ENCODE assay signal across 11 mouse cellular contexts in the genomic region with DNA sequence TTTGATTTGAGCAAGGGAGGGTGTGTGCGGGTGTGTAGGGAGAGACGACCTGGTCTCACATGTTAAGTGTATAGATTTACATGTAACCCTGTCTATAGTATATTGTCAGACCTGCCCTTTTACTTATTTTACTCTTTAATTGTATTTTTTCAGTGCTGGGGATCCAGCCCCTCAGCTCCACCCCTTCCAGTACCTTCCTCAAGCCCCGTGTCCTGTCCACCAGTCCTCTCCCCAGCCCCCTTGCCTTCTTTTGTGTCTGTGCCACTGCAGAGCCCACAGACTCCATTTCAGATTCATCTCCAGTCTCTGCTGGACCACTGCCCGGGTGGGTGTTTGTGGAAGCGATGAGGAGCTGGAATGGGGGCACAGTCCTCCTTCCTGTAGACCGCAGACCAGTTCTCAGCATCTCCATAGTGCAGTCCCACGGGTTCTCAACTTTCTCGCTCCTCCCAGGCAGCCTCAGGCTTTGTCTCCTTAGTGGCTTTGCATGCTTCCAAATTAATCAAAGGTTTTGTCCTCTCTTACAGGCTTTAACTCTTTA. TPM values are rescaled to one million over a fixed set of nuclear protein-coding genes. Genes with fewer than 3 reads are reported as not detected.
DNase-seq lines count a peak whose midpoint lies in the region; ATAC-seq lines count a peak whose summit lies in the region.
"Had no signal": no experiment of that assay in that cellular context is flagged by ENCODE, and none has a peak within 500 bp of the region (broad histone marks: within the 10 kb centered on the region; RNA-seq: fewer than 3 reads in every experiment).

No protein-coding gene starts in this region.

- no peak for DNase-seq in heart, adult 18-20 months
- peak; percentile 76 to 82 for DNase-seq in right cerebral cortex, postnatal 10 days (ENCODE audit: low spot score in 2 of 2)
- DNase-seq in right cerebral cortex, adult 2 months (ENCODE audit: low spot score in 2 of 2): no peak
- no peak for DNase-seq in kidney, postnatal 36 days
- no peak for DNase-seq in layer of hippocampus, adult 8-10 months (ENCODE audit: low spot score in 2 of 2)
- DNase-seq: cerebellum, adult 9-10 months; kidney, adult 8-10 months had no signal

- 61% methylated on average over 8 of the region's 8 CpGs for WGBS in heart, embryonic 11.5 days (ENCODE audit: insufficient replicate concordance)
- 42% methylated on average over 8 of the region's 8 CpGs for WGBS in intestine, embryonic 15.5 days
- WGBS in stomach, embryonic 15.5 days: 35% methylated on average over 8 of the region's 8 CpGs

- H3K9me3 ChIP-seq in heart, embryonic 11.5 days (replicated peaks; ENCODE audit: control insufficient read depth, low read length): no peaks in the 10 kb centered on the region
- H3K9me3 ChIP-seq in intestine, embryonic 15.5 days: no peaks in the 10 kb centered on the region
- no peaks in the 10 kb centered on the region for H3K9me3 ChIP-seq in stomach, embryonic 15.5 days
- H3K9me3 ChIP-seq: limb, embryonic 15.5 days had no signal

- no peak for ATAC-seq in heart, embryonic 11.5 days (replicated peaks; ENCODE audit: insufficient number of reproducible peaks, low FRiP score, low TSS enrichment)
- no peak for ATAC-seq in intestine, embryonic 15.5 days
- no peak for ATAC-seq in stomach, embryonic 15.5 days (ENCODE audit: insufficient read depth, low FRiP score, low read depth)

- no peak overlapping the region for H3K4me2 ChIP-seq in heart, embryonic 11.5 days
- H3K4me2 ChIP-seq in intestine, embryonic 15.5 days (replicated peaks): no peak overlapping the region
- no peak overlapping the region for H3K4me2 ChIP-seq in stomach, embryonic 15.5 days
- H3K4me2 ChIP-seq: limb, embryonic 15.5 days had no signal

- no peak overlapping the region for H3K4me3 ChIP-seq in heart, embryonic 11.5 days (ENCODE audit: low read depth, low read length)
- no peak overlapping the region for H3K4me3 ChIP-seq in intestine, embryonic 15.5 days (replicated peaks)
- H3K4me3 ChIP-seq in stomach, embryonic 15.5 days (replicated peaks): no peak overlapping the region
- H3K4me3 ChIP-seq: limb, embryonic 15.5 days had no signal

- no peaks in the 10 kb centered on the region for H3K36me3 ChIP-seq in heart, embryonic 11.5 days (ENCODE audit: control insufficient read depth, insufficient read depth, low read length)
- H3K36me3 ChIP-seq in intestine, embryonic 15.5 days: no peaks in the 10 kb centered on the region
- no peaks in the 10 kb centered on the region for H3K36me3 ChIP-seq in stomach, embryonic 15.5 days
- H3K36me3 ChIP-seq: limb, embryonic 15.5 days had no signal

- H3K9ac ChIP-seq in heart, embryonic 11.5 days (ENCODE audit: low read depth, low read length): no peak overlapping the region
- H3K9ac ChIP-seq in intestine, embryonic 15.5 days: no peak overlapping the region
- H3K9ac ChIP-seq in stomach, embryonic 15.5 days: no peak overlapping the region
- H3K9ac ChIP-seq: limb, embryonic 15.5 days had no signal

- H3K27ac ChIP-seq in heart, embryonic 11.5 days (ENCODE audit: low read depth, low read length): 0 out of 2 replicates have a peak overlapping the region, but pooled peaks have one; percentile 8
- 0 out of 2 replicates have a peak overlapping the region, but pooled peaks have one; percentile 18 for H3K27ac ChIP-seq in intestine, embryonic 15.5 days
- H3K27ac ChIP-seq in stomach, embryonic 15.5 days: peak overlapping the region; percentile 46
- H3K27ac ChIP-seq: limb, embryonic 15.5 days had no signal

- H3K27me3 ChIP-seq in heart, embryonic 11.5 days (ENCODE audit: control insufficient read depth, insufficient read depth, low read length): no peaks in the 10 kb centered on the region
- H3K27me3 ChIP-seq in intestine, embryonic 15.5 days (replicated peaks): no peaks in the 10 kb centered on the region
- H3K27me3 ChIP-seq in stomach, embryonic 15.5 days (replicated peaks): no peaks in the 10 kb centered on the region
- H3K27me3 ChIP-seq: limb, embryonic 15.5 days had no signal

- peaks cover 65% of the 10 kb centered on the region for H3K4me1 ChIP-seq in heart, embryonic 11.5 days (ENCODE audit: control insufficient read depth, insufficient read depth, low read length)
- peaks cover 44% of the 10 kb centered on the region for H3K4me1 ChIP-seq in intestine, embryonic 15.5 days (replicated peaks)
- H3K4me1 ChIP-seq in stomach, embryonic 15.5 days: peaks cover 59% of the 10 kb centered on the region

RNA-seq across cellular contexts. Expression of gene Trak1, which starts 37.1 kb away (rescaled TPM):
- 21.3 and 27.2 TPM in 2 replicates for polyA plus RNA-seq in heart, embryonic 11.5 days (2014; fragmentation: Nextera tagmentation; extraction: Ambion mirVana)
- total RNA-seq in heart, adult 18-20 months (2021): 100 to 1,000 TPM; 294 to 298 TPM
- 20.9 and 26.5 TPM in 2 replicates for polyA plus RNA-seq in intestine, embryonic 15.5 days (2015; fragmentation: Nextera tagmentation; extraction: Ambion mirVana)
- polyA plus RNA-seq in stomach, embryonic 15.5 days (2015; fragmentation: Nextera tagmentation; extraction: Ambion mirVana): 20.7 and 21.3 TPM in 2 replicates
- 100 to 1,000 TPM; 201 to 260 (median 228) TPM for total RNA-seq in layer of hippocampus, adult 8-10 months (2022)

RNA-seq across cellular contexts. Expression of gene Ulk4, which starts 57.4 kb away (rescaled TPM):
- 101 and 106 TPM in 2 replicates for polyA plus RNA-seq in heart, embryonic 11.5 days (2014; fragmentation: Nextera tagmentation; extraction: Ambion mirVana)
- total RNA-seq in heart, adult 18-20 months (2021): under 1 TPM; 0.22 to 0.46 TPM
- 140 and 150 TPM in 2 replicates for polyA plus RNA-seq in intestine, embryonic 15.5 days (2015; fragmentation: Nextera tagmentation; extraction: Ambion mirVana)
- polyA plus RNA-seq in stomach, embryonic 15.5 days (2015; fragmentation: Nextera tagmentation; extraction: Ambion mirVana): 153 and 179 TPM in 2 replicates
- 10 to 100 TPM in 2 of 4 experiments, 1 to 10 TPM in 2; 7.9 to 10.8 (median 9.9) TPM for total RNA-seq in layer of hippocampus, adult 8-10 months (2022)

Comparison
In these comparisons a context has a peak if more than half of its experiments do, and no peak if none do; other contexts are left out.
1. DNase-seq: peak in right cerebral cortex, postnatal 10 days (2 of 2); none in heart, adult 18-20 months (0 of 2), right cerebral cortex, adult 2 months (0 of 2), kidney, postnatal 36 days (0 of 2) and layer of hippocampus, adult 8-10 months (0 of 2).
2. Peak in every context shown above with its lines, with median percentiles within 50 percentile points of each other: H3K27ac ChIP-seq.